Mouse (Mus musculus) CH12.LX (cell line): ENCODE data around the gene Gck.

Source experiments
- CHD1 ChIP-seq: IDR thresholded peaks from 2 replicates; pipeline ENCODE4 v1.6.1; 2012; ENCODE audit warnings: low read depth, low read length, improper control_type of control experiment, inconsistent platforms
- CTCF ChIP-seq, 2 experiments: IDR thresholded peaks in 1 of 2; conservative IDR thresholded peaks in 1 of 2; 2 replicates each; pipeline ENCODE4 v1.5.1; 2011 to 2012; ENCODE audit warnings: low read depth in 2 of 2, low read length in 2 of 2, improper control_type of control experiment in 1 of 2, inconsistent platforms in 1 of 2, mild to moderate bottlenecking in 1 of 2, moderate library complexity in 1 of 2
- E2F4 ChIP-seq: IDR thresholded peaks from 2 replicates; pipeline ENCODE4 v1.6.1; 2011; ENCODE audit warnings: low read depth, low read length, improper control_type of control experiment; ENCODE audit not compliant: insufficient replicate concordance
- EP300 ChIP-seq: IDR thresholded peaks from 2 replicates; pipeline ENCODE4 v1.6.1; 2011; ENCODE audit warnings: low read length, improper control_type of control experiment
- IRF4 ChIP-seq: IDR thresholded peaks from 2 replicates; pipeline ENCODE4 v1.6.1; 2014; ENCODE audit warnings: low read depth, mild to moderate bottlenecking, inconsistent platforms, low read length, improper control_type of control experiment
- NELFE ChIP-seq: IDR thresholded peaks from 2 replicates; pipeline ENCODE4 v1.6.1; 2011; ENCODE audit warnings: low read depth, low read length, improper control_type of control experiment
- UBTF ChIP-seq: IDR thresholded peaks from 2 replicates; pipeline ENCODE4 v1.6.1; 2012; ENCODE audit warnings: low read depth, mild to moderate bottlenecking, inconsistent platforms, low read length, improper control_type of control experiment, moderate library complexity

- TF ChIP-seq CTCF (conservative IDR thresholded peaks at IDR 0.05 in 1 of 2, IDR thresholded peaks at IDR 0.05 in 1 of 2; ENCODE audit: low read depth in 2 of 2, low read length in 2 of 2) (peak; percentile 38 to 52), EP300 (no peak), IRF4 (no peak), E2F4 (no peak), UBTF (no peak), NELFE (no peak), CHD1 (no peak)
Observed at GRCm38 (mm10) chr11:5858723-5859122, 91.2 kb downstream of the Gck start.
